Mouse (Mus musculus) erythroblast, embryonic 14.5 days (primary cell): ENCODE results near the gene Vcan. TPM values are rescaled to one million over a fixed set of nuclear protein-coding genes. Genes with fewer than 3 reads are reported as not detected.
A peak's percentile ranks its signal among the peaks of the same experiment; 100 is the strongest.
"Not testable (repeated sequence)": the region's sequence is repeated elsewhere in the genome, so short reads cannot be mapped to it uniquely, and the experiment has no call there.

Experiments used
- H3K27me3 ChIP-seq: 2 replicates; pipeline ENCODE4 v1.6.1; 2012; ENCODE audit warnings: inconsistent platforms; ENCODE audit not compliant: control insufficient read depth
- H3K36me3 ChIP-seq: 2 replicates; pipeline ENCODE4 v1.6.1; 2012; ENCODE audit warnings: mild to moderate bottlenecking, inconsistent platforms; ENCODE audit not compliant: control insufficient read depth
- H3K4me1 ChIP-seq: 2 replicates; pipeline ENCODE4 v1.6.1; 2012; ENCODE audit warnings: inconsistent platforms; ENCODE audit not compliant: control insufficient read depth
- H3K4me3 ChIP-seq: replicated peaks from 2 replicates; pipeline ENCODE3; 2012; ENCODE audit warnings: moderate library complexity, mild to moderate bottlenecking, inconsistent platforms
- H3K9me3 ChIP-seq: 2 replicates; pipeline ENCODE4 v1.6.1; 2012; ENCODE audit warnings: low read length, inconsistent platforms, mixed read lengths; ENCODE audit not compliant: control insufficient read depth
- GATA1 ChIP-seq: IDR thresholded peaks from 2 replicates; pipeline ENCODE4 v1.6.1; 2012; ENCODE audit warnings: low read length, inconsistent platforms, mixed read lengths
- TAL1 ChIP-seq: IDR thresholded peaks from 3 replicates; pipeline ENCODE4 v1.6.1; 2012; ENCODE audit warnings: low read length, inconsistent platforms, mixed read lengths
- polyA plus RNA-seq: library from polyadenylated mRNA; stranded (reverse); fragments of >175 nt; gene quantifications from 2 replicates; pipeline ENCODE4 v1.2.3, GENCODE M21; 2012

Vcan gene
- polyA plus RNA-seq, 1 experiment, result not detected

- no peak for TF ChIP-seq GATA1
- TF ChIP-seq TAL1, result no peak
- Histone ChIP-seq H3K27me3 (no peaks in the 10 kb centered on the region), H3K9me3 (no peaks in the 10 kb centered on the region), H3K4me1 (no peaks in the 10 kb centered on the region), H3K4me3 (no peak overlapping the region), H3K36me3 (no peaks in the 10 kb centered on the region)
Measured at GRCm38 (mm10) chr13:89762339-89762738, 20.0 kb upstream of the Vcan start.

- no peak overlapping the region for H3K4me3 ChIP-seq
- H3K27me3 ChIP-seq, result no peaks in the 10 kb centered on the region
- no peak for TF ChIP-seq TAL1
- TF ChIP-seq GATA1, result no peak
- H3K9me3 ChIP-seq, result no peaks in the 10 kb centered on the region
- H3K4me1 ChIP-seq, result no peaks in the 10 kb centered on the region
- H3K36me3 ChIP-seq, result no peaks in the 10 kb centered on the region
Measured at GRCm38 (mm10) chr13:89756347-89756746, 14.0 kb upstream of the Vcan start.

DNA sequence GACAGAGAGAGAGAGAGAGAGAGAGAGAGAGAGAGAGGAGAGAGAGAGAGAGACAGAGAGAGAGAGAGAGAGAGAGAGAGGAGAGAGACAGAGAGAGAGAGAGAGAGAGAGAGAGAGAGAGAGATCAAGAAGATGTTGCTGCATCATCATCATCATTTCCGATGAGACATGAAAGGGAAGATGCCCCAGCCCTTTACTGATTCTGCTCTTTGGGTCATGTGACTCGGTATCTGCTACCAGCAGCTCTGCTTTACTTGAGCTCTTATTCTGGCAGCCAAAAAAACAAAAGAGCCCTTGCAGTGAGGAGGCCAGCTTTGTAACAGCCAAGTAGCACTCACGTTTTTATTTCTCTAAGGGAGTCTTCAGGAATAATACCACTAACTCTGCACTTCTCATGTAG is 8.3 kb upstream of the Vcan start:
- not testable (repeated sequence) for H3K4me1 ChIP-seq, H3K4me3 ChIP-seq, H3K9me3 ChIP-seq, H3K27me3 ChIP-seq, H3K36me3 ChIP-seq

DNA sequence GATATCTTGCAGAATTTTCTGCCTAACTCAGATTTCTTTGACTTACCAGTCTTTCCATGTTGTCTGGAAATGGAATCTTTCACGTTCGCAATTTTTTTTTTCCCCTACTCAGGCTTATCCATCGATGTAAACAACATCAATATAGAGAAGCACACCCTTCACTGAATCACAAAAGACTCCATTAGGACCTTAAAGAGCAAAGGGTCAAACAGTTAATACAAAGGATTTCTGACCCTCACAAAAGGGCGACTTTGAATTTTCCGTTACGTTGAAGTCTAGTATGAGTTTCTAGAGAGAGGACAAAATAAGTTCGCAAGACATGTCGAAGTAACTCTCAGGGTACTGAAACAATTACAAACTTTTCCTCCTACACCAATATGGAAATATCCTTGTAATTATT is 892 bp upstream of the Vcan start:
- Histone ChIP-seq H3K4me3 (no peak overlapping the region), H3K4me1 (peaks cover 12% of the 10 kb centered on the region), H3K27me3 (peaks cover 60% of the 10 kb centered on the region), H3K36me3 (no peaks in the 10 kb centered on the region), H3K9me3 (no peaks in the 10 kb centered on the region; the same call in 1 of the 2 replicates)
- TF ChIP-seq TAL1, result no peak
- TF ChIP-seq GATA1, result no peak

DNA sequence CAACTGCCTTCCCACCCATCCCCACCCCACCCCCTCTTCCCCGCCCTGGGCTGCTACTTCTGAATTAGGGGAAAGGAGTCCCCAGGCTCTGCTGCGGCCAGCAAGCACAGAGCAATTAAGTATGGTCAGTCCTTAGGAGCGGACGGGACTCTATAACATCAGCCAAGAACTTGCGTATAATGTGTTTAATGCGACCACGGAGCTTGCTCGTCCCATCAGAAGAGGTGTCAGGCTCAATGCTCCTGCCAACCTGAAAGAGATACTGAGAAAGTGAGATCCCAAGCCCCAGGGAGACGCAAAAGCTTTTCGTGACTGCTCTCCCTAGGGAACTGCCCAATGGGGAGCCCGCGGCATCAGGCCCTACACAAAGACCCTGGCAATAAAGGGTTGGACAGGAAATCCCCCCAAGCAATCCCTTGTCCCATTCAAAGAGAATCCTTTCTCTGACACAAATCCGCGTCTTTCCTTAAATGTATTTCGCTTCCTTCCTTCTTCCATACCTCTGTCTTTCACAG is 434 bp upstream of the Vcan start:
- TF ChIP-seq TAL1, result no peak
- no peak for TF ChIP-seq GATA1
- H3K27me3 ChIP-seq, result peaks cover 64% of the 10 kb centered on the region
- no peak overlapping the region for H3K4me3 ChIP-seq

GRCm38 (mm10) chr13:89741116-89741551 is 1.2 kb downstream of the Vcan start:
- H3K4me3 ChIP-seq, result peak overlapping the region; percentile 44
- H3K27me3 ChIP-seq, result peaks cover 65% of the 10 kb centered on the region
- peaks cover 12% of the 10 kb centered on the region for H3K4me1 ChIP-seq
- no peaks in the 10 kb centered on the region for H3K36me3 ChIP-seq
- TF ChIP-seq GATA1 (no peak), TAL1 (no peak)
- H3K9me3 ChIP-seq, result no peaks in the 10 kb centered on the region; the same call in 1 of the 2 replicates

More for the DNA sequence above, 434 bp upstream of the Vcan start:
- no peaks in the 10 kb centered on the region; the same call in 1 of the 2 replicates for H3K9me3 ChIP-seq
- H3K36me3 ChIP-seq, result no peaks in the 10 kb centered on the region
- peaks cover 12% of the 10 kb centered on the region for H3K4me1 ChIP-seq

DNA sequence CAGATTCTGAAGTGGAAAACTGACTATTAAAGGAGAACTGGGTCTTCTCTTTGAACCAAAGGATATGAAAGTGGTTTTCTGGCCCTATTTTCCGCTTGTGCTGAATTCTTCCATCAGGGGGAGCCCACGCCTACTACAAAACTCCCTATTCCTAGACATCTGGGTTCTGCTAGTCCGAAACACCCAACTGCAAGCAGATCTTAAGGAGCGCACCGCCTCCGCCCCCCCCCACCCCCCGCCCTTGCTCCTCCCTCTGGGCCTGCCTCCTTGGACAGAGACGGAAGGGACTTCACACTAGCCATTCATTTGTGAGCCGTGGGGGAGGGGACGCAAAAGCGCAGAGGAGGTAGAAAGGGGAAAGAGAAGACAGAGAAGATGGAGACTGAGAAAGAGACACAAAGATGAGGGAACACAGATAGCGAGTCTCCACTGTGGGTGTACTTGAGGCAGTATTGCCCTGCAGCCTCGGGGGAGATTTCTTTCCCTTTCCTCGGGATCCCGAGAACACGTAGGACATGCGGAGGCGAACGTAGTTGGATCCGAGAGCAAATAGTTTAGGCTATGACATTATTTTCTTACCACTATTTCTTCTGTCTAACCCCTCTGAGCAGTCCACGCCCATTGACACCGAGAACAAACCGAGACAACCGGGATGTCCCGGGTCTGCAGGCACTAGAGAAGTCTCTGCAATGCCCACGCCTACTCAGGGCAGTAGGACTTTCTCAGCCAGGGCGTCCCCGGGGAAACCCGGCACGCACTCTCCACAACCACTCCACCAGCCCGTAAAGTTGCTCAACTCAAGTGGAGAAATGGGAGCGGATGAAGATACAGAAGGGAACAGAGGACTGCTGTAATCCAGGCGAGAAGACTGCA is 1.8 kb downstream of the Vcan start:
- Histone ChIP-seq H3K4me1 (peaks cover 12% of the 10 kb centered on the region), H3K4me3 (peak overlapping the region; percentile 49), H3K9me3 (no peaks in the 10 kb centered on the region; the same call in 1 of the 2 replicates), H3K27me3 (peaks cover 65% of the 10 kb centered on the region), H3K36me3 (no peaks in the 10 kb centered on the region)
- TF ChIP-seq GATA1 (no peak), TAL1 (no peak)

GRCm38 (mm10) chr13:89739696-89740242 is 2.5 kb downstream of the Vcan start:
- no peak for TF ChIP-seq GATA1
- no peak for TF ChIP-seq TAL1
- H3K27me3 ChIP-seq, result peaks cover 65% of the 10 kb centered on the region
- no peaks in the 10 kb centered on the region; the same call in 1 of the 2 replicates for H3K9me3 ChIP-seq
- peak overlapping the region; percentile 49 for H3K4me3 ChIP-seq
- H3K4me1 ChIP-seq, result peaks cover 12% of the 10 kb centered on the region
- H3K36me3 ChIP-seq, result no peaks in the 10 kb centered on the region

GRCm38 (mm10) chr13:89738776-89739695 is 3.3 kb downstream of the Vcan start:
- Histone ChIP-seq H3K4me1 (peaks cover 12% of the 10 kb centered on the region), H3K36me3 (no peaks in the 10 kb centered on the region), H3K9me3 (no peaks in the 10 kb centered on the region; the same call in 1 of the 2 replicates), H3K4me3 (peak overlapping the region; percentile 49), H3K27me3 (peaks cover 63% of the 10 kb centered on the region)
- TF ChIP-seq GATA1 (no peak), TAL1 (no peak)
